24 mouse cellular contexts compared by ENCODE assay signal in genomic region chr4:47477539-47477938, GRCm38 (mm10).
"Had no signal": no experiment of that assay in that cellular context is flagged by ENCODE, and none has a peak within 500 bp of the region (broad histone marks: within the 10 kb centered on the region; RNA-seq: fewer than 3 reads in every experiment).

No protein-coding gene starts in this region.

- H3K9me3 ChIP-seq: hindbrain, embryonic 10.5 days; hindbrain, embryonic 12.5 days; hindbrain, embryonic 15.5 days; intestine, embryonic 15.5 days; kidney, embryonic 15.5 days; limb, embryonic 10.5 days; limb, embryonic 12.5 days; liver, embryonic 13.5 days had no signal

- H3K4me3 ChIP-seq: hindbrain, embryonic 10.5 days; hindbrain, embryonic 12.5 days; hindbrain, embryonic 15.5 days; intestine, embryonic 15.5 days; kidney, embryonic 15.5 days; layer of hippocampus, adult 2 months; left cerebral cortex, adult 2 months; limb, embryonic 10.5 days; limb, embryonic 12.5 days; liver, embryonic 13.5 days had no signal

- H3K27ac ChIP-seq: hindbrain, embryonic 10.5 days; hindbrain, embryonic 12.5 days; hindbrain, embryonic 15.5 days; hindbrain, postnatal 0 days; intestine, embryonic 15.5 days; kidney, embryonic 15.5 days; kidney, postnatal 0 days; layer of hippocampus, adult 2 months; left cerebral cortex, adult 2 months; limb, embryonic 10.5 days; limb, embryonic 12.5 days; liver, embryonic 13.5 days had no signal

- DNase-seq: gastrocnemius, postnatal 10 days; gastrocnemius, postnatal 25 days; heart, postnatal 10 days; heart, postnatal 4 days; kidney, adult 11 months; kidney, adult 2 months; kidney, adult 9 months; kidney, postnatal 4 days; liver; liver, embryonic 13.5 days had no signal

- H3K9ac ChIP-seq: hindbrain, embryonic 12.5 days; hindbrain, embryonic 15.5 days; intestine, embryonic 15.5 days; kidney, embryonic 15.5 days; limb, embryonic 12.5 days; liver, embryonic 13.5 days had no signal

- H3K27me3 ChIP-seq: hindbrain, embryonic 12.5 days; hindbrain, embryonic 15.5 days; intestine, embryonic 15.5 days; kidney, embryonic 15.5 days; limb, embryonic 12.5 days; liver, embryonic 13.5 days had no signal

- H3K4me2 ChIP-seq: heart, embryonic 11.5 days; hindbrain, embryonic 12.5 days; hindbrain, embryonic 15.5 days; intestine, embryonic 15.5 days; kidney, embryonic 15.5 days; limb, embryonic 12.5 days; liver, embryonic 11.5 days; liver, embryonic 13.5 days had no signal

- ATAC-seq: forebrain, embryonic 16.5 days; hindbrain, postnatal 0 days; intestine, embryonic 15.5 days had no signal
